Mouse (Mus musculus): ENCODE data around the gene Ccr7. TPM values are rescaled to one million over a fixed set of nuclear protein-coding genes. Genes with fewer than 3 reads are reported as not detected.

Ccr7 gene
- polyA plus RNA-seq (2015; fragmentation: Nextera tagmentation; extraction: Ambion mirVana): 0.19 TPM in 2 replicates

- Histone ChIP-seq H3K9me3 (replicated peaks; ENCODE audit: control insufficient read depth, low read length) (no peaks in the 10 kb centered on the region), H3K4me2 (ENCODE audit: low read depth, low read length) (no peak within 1 kb of the TSS), H3K9ac (ENCODE audit: low read length) (no peak within 1 kb of the TSS), H3K4me3 (replicated peaks; ENCODE audit: low read length) (no peak within 1 kb of the TSS), H3K36me3 (ENCODE audit: control insufficient read depth, insufficient read depth, low read length) (no peaks in the 10 kb centered on the region), H3K4me1 (ENCODE audit: control insufficient read depth, insufficient read depth, low read length) (no peaks in the 10 kb centered on the region), H3K27ac (ENCODE audit: low read length) (no peak within 1 kb of the TSS), H3K27me3 (ENCODE audit: control insufficient read depth, insufficient read depth, low read length) (no peaks in the 10 kb centered on the region)
- WGBS: 47% methylated on average over 12 of the region's 12 CpGs
- ATAC-seq (ENCODE audit: insufficient read depth, low FRiP score): no peak
Observed at GRCm38 (mm10) chr11:99154987-99155641, at the start of gene Ccr7. Ccr7 (minus strand) TSS chr11:99155077.

GRCm38 (mm10) chr11:99189154-99189582 lies 34.3 kb upstream of the Ccr7 start:
- H3K4me2 ChIP-seq (ENCODE audit: low read depth, low read length): no peak overlapping the region
- H3K27me3 ChIP-seq (ENCODE audit: control insufficient read depth, insufficient read depth, low read length): no peaks in the 10 kb centered on the region
- H3K9ac ChIP-seq (ENCODE audit: low read length): no peak overlapping the region
- H3K4me3 ChIP-seq (replicated peaks; ENCODE audit: low read length): no peak overlapping the region
- no peak overlapping the region for H3K27ac ChIP-seq (ENCODE audit: low read length)
- no peaks in the 10 kb centered on the region for H3K9me3 ChIP-seq (replicated peaks; ENCODE audit: control insufficient read depth, low read length)
- 21% methylated on average over 14 of the region's 14 CpGs for WGBS
- H3K4me1 ChIP-seq (ENCODE audit: control insufficient read depth, insufficient read depth, low read length): no peaks in the 10 kb centered on the region
- ATAC-seq (ENCODE audit: insufficient read depth, low FRiP score): no peak
- H3K36me3 ChIP-seq (ENCODE audit: control insufficient read depth, insufficient read depth, low read length): no peaks in the 10 kb centered on the region

DNA sequence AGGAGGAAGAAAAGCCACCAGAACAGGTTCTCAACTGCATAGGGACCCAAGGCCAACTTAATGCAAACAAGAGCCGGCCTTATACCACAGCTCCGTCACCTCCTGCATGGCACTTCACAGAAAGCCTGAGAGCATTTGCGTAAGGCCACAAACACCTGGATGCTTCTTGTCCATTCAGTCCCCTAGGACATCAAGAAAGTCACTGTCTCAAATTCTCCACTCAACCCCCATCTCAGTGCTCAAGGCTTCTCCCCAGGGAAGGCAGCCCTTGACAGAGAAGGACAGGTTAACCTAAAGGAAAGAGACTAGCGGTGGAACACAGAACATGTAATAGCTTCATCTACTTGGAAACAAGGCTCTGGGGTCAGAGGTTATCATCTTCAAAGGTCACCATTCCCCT lies 32.5 kb upstream of the Ccr7 start:
- Histone ChIP-seq H3K27me3 (ENCODE audit: control insufficient read depth, insufficient read depth, low read length) (no peaks in the 10 kb centered on the region), H3K4me3 (replicated peaks; ENCODE audit: low read length) (no peak overlapping the region), H3K4me1 (ENCODE audit: control insufficient read depth, insufficient read depth, low read length) (no peaks in the 10 kb centered on the region), H3K9me3 (replicated peaks; ENCODE audit: control insufficient read depth, low read length) (no peaks in the 10 kb centered on the region), H3K9ac (ENCODE audit: low read length) (no peak overlapping the region), H3K27ac (ENCODE audit: low read length) (no peak overlapping the region), H3K4me2 (ENCODE audit: low read depth, low read length) (no peak overlapping the region), H3K36me3 (ENCODE audit: control insufficient read depth, insufficient read depth, low read length) (no peaks in the 10 kb centered on the region)
- 67% methylated on average over 4 of the region's 4 CpGs for WGBS
- ATAC-seq (ENCODE audit: insufficient read depth, low FRiP score): no peak

DNA sequence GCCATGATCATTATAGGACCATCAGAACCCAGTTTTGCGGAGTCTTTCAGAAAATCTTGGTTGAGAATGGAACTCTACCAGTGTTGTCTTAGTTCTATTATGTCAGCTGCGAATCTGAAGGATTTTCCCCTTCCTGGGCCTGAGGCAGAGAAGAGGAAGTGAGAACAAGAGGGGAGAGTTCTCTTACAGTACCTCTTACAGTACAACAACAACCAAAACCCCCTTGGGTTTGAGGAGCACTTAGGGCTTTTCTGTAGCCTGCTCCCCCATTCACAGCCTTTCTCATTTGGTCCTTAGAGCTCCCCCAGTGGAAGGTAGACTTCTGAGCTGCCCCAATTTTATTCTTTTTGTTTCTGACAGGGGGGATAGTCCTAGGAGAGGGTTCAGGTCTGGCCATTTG lies 32.0 kb upstream of the Ccr7 start:
- no peak for ATAC-seq (ENCODE audit: insufficient read depth, low FRiP score)
- no peaks in the 10 kb centered on the region for H3K4me1 ChIP-seq (ENCODE audit: control insufficient read depth, insufficient read depth, low read length)
- no peak overlapping the region for H3K9ac ChIP-seq (ENCODE audit: low read length)
- H3K27ac ChIP-seq (ENCODE audit: low read length): no peak overlapping the region
- H3K36me3 ChIP-seq (ENCODE audit: control insufficient read depth, insufficient read depth, low read length): no peaks in the 10 kb centered on the region
- no peak overlapping the region for H3K4me3 ChIP-seq (replicated peaks; ENCODE audit: low read length)
- WGBS: 72% methylated on average over 2 of the region's 2 CpGs
- no peak overlapping the region for H3K4me2 ChIP-seq (ENCODE audit: low read depth, low read length)
- no peaks in the 10 kb centered on the region for H3K9me3 ChIP-seq (replicated peaks; ENCODE audit: control insufficient read depth, low read length)
- no peaks in the 10 kb centered on the region for H3K27me3 ChIP-seq (ENCODE audit: control insufficient read depth, insufficient read depth, low read length)

DNA sequence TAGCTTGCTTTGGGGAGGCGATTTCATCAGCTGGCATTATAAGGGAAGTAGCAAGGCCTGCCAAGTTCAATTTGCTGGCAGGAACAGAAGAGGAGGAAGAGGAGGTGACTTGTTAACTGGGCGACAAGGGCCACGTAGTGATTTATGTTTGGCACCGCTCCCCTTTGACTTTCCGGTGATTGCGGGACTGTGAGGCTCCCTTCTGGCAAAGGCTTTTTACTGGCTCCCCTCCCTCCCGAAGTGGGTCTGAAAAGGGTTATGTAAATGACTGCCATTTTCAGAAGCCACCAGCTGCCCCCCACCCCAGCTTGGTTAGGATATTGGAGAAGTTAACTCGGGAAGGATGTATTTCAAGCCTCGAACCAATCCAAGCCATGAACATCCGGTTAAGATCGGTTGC lies 27.7 kb upstream of the Ccr7 start:
- H3K4me1 ChIP-seq (ENCODE audit: control insufficient read depth, insufficient read depth, low read length): no peaks in the 10 kb centered on the region
- H3K27me3 ChIP-seq (ENCODE audit: control insufficient read depth, insufficient read depth, low read length): no peaks in the 10 kb centered on the region
- no peaks in the 10 kb centered on the region for H3K9me3 ChIP-seq (replicated peaks; ENCODE audit: control insufficient read depth, low read length)
- 62% methylated on average over 11 of the region's 11 CpGs for WGBS
- H3K9ac ChIP-seq (ENCODE audit: low read length): no peak overlapping the region
- no peak for ATAC-seq (ENCODE audit: insufficient read depth, low FRiP score)
- no peak overlapping the region for H3K4me2 ChIP-seq (ENCODE audit: low read depth, low read length)
- no peak overlapping the region for H3K4me3 ChIP-seq (replicated peaks; ENCODE audit: low read length)
- no peaks in the 10 kb centered on the region for H3K36me3 ChIP-seq (ENCODE audit: control insufficient read depth, insufficient read depth, low read length)
- no peak overlapping the region for H3K27ac ChIP-seq (ENCODE audit: low read length)

GRCm38 (mm10) chr11:99180071-99180470 lies 25.2 kb upstream of the Ccr7 start:
- ATAC-seq (ENCODE audit: insufficient read depth, low FRiP score): no peak
- H3K4me3 ChIP-seq (replicated peaks; ENCODE audit: low read length): no peak overlapping the region

GRCm38 (mm10) chr11:99177925-99178198 lies 23.0 kb upstream of the Ccr7 start:
- no peak for ATAC-seq (ENCODE audit: insufficient read depth, low FRiP score)
- Histone ChIP-seq H3K36me3 (ENCODE audit: control insufficient read depth, insufficient read depth, low read length) (no peaks in the 10 kb centered on the region), H3K27ac (ENCODE audit: low read length) (no peak overlapping the region), H3K4me3 (replicated peaks; ENCODE audit: low read length) (no peak overlapping the region), H3K27me3 (ENCODE audit: control insufficient read depth, insufficient read depth, low read length) (no peaks in the 10 kb centered on the region), H3K4me2 (ENCODE audit: low read depth, low read length) (no peak overlapping the region), H3K9me3 (replicated peaks; ENCODE audit: control insufficient read depth, low read length) (no peaks in the 10 kb centered on the region), H3K9ac (ENCODE audit: low read length) (no peak overlapping the region), H3K4me1 (ENCODE audit: control insufficient read depth, insufficient read depth, low read length) (no peaks in the 10 kb centered on the region)
- 51% methylated on average over 2 of the region's 3 CpGs for WGBS

More at GRCm38 (mm10) chr11:99180071-99180470, 25.2 kb upstream of the Ccr7 start:
- Histone ChIP-seq H3K4me2 (ENCODE audit: low read depth, low read length) (no peak overlapping the region), H3K27me3 (ENCODE audit: control insufficient read depth, insufficient read depth, low read length) (no peaks in the 10 kb centered on the region), H3K9me3 (replicated peaks; ENCODE audit: control insufficient read depth, low read length) (no peaks in the 10 kb centered on the region), H3K27ac (ENCODE audit: low read length) (no peak overlapping the region), H3K4me1 (ENCODE audit: control insufficient read depth, insufficient read depth, low read length) (no peaks in the 10 kb centered on the region), H3K36me3 (ENCODE audit: control insufficient read depth, insufficient read depth, low read length) (no peaks in the 10 kb centered on the region), H3K9ac (ENCODE audit: low read length) (no peak overlapping the region)
- WGBS: 88% methylated on average over 5 of the region's 5 CpGs

DNA sequence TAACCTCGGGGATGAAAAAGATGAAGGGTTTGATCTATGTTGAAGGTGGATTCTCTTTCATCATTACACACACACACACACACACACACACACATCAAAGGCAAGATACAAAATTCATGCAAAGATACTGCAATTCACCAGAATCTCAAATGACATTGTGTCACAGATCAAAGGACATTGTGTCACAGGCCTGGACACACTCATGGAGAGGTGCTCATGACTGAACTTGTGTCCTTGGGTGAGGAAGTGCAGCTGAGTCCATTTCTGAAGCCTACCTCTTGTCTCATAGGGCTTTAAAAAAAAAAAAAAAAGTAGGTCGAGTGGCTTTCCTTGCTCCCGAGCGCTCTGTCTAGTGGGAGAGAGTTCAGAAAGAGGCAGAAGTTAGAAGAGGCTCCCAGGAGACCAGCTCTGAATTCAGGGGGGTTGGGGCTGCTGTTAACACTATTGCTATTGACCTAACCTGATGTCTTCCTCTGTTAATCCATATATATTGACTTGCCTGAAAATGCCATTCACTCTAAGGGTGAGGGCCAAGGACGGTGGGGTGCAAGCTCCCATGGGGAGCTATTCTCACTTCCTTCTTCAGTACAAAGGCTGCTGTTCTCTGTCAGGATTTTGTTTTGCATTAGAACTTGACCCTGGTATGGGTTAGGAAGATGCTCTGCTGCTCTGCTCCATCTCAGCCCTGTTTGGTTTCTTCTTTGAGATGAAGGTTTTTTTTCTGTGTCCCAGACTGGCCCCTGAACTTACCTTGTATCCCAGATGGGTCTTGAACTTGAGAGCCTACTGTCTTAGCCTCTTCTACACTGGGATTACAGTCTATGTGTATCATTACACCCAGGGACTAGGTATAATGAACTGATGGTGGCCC lies 22.4 kb upstream of the Ccr7 start:
- H3K36me3 ChIP-seq (ENCODE audit: control insufficient read depth, insufficient read depth, low read length): no peaks in the 10 kb centered on the region
- no peak overlapping the region for H3K4me2 ChIP-seq (ENCODE audit: low read depth, low read length)
- no peaks in the 10 kb centered on the region for H3K9me3 ChIP-seq (replicated peaks; ENCODE audit: control insufficient read depth, low read length)
- no peak for ATAC-seq (ENCODE audit: insufficient read depth, low FRiP score)
- 63% methylated on average over 5 of the region's 5 CpGs for WGBS
- H3K4me3 ChIP-seq (replicated peaks; ENCODE audit: low read length): no peak overlapping the region
- no peak overlapping the region for H3K27ac ChIP-seq (ENCODE audit: low read length)
- no peaks in the 10 kb centered on the region for H3K4me1 ChIP-seq (ENCODE audit: control insufficient read depth, insufficient read depth, low read length)
- no peak overlapping the region for H3K9ac ChIP-seq (ENCODE audit: low read length)
- H3K27me3 ChIP-seq (ENCODE audit: control insufficient read depth, insufficient read depth, low read length): no peaks in the 10 kb centered on the region

DNA sequence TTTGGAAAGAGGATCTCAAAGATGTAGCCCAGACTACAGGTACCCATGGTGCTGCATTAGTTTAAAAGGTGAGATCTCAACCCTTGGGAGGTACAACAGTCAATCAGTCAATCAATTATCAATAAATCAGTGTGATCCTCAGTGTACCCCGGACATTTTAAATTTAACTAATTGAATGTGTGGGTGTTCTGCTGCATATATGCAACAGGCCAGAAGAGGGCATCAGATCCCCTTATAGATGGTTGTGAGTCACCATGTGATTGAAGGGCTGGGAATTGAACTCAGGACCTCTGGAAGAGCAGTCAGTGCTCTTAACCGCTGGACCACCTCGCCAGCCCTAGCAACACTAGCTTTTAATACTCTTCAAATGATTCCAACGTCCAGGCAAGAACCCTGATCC lies 17.1 kb upstream of the Ccr7 start:
- H3K36me3 ChIP-seq (ENCODE audit: control insufficient read depth, insufficient read depth, low read length): no peaks in the 10 kb centered on the region
- no peak for ATAC-seq (ENCODE audit: insufficient read depth, low FRiP score)
- no peak overlapping the region for H3K27ac ChIP-seq (ENCODE audit: low read length)
- H3K27me3 ChIP-seq (ENCODE audit: control insufficient read depth, insufficient read depth, low read length): no peaks in the 10 kb centered on the region
- WGBS: 80% methylated on average over 4 of the region's 4 CpGs
- H3K4me2 ChIP-seq (ENCODE audit: low read depth, low read length): no peak overlapping the region
- H3K4me3 ChIP-seq (replicated peaks; ENCODE audit: low read length): no peak overlapping the region
- H3K4me1 ChIP-seq (ENCODE audit: control insufficient read depth, insufficient read depth, low read length): no peaks in the 10 kb centered on the region
- H3K9ac ChIP-seq (ENCODE audit: low read length): no peak overlapping the region
- no peaks in the 10 kb centered on the region for H3K9me3 ChIP-seq (replicated peaks; ENCODE audit: control insufficient read depth, low read length)
